Mouse (Mus musculus) MEL (cell line): ENCODE data around the gene Pxylp1. TPM values are rescaled to one million over a fixed set of nuclear protein-coding genes. Genes with fewer than 3 reads are reported as not detected.

Experiments
- DNase-seq: peaks from one replicate; pipeline ENCODE4 v3.0.0; 2011; ENCODE audit warnings: low read depth, low spot score
- H3K27ac ChIP-seq: 2 replicates; pipeline ENCODE4 v1.5.1; 2012; ENCODE audit warnings: low read depth, mild to moderate bottlenecking, control low read depth, low read length, moderate library complexity; ENCODE audit not compliant: control insufficient read depth
- H3K27me3 ChIP-seq, 2 experiments: fragments of 150-350 bp in 1 of 2; sonication (generic) in 1 of 2; 2 replicates each; pipeline ENCODE4 v1.6.1; 2012; ENCODE audit warnings: low read length in 2 of 2, mild to moderate bottlenecking in 2 of 2, improper control_type of control experiment in 1 of 2, moderate library complexity in 1 of 2; ENCODE audit not compliant: insufficient read depth in 2 of 2, control insufficient read depth in 1 of 2
- H3K36me3 ChIP-seq, 2 experiments: 2 replicates each; pipeline ENCODE4 v1.6.1; 2012 to 2014; ENCODE audit warnings: low read length in 2 of 2, improper control_type of control experiment in 1 of 2, inconsistent platforms in 1 of 2, mild to moderate bottlenecking in 1 of 2; ENCODE audit not compliant: insufficient read depth in 2 of 2, control insufficient read depth in 1 of 2
- H3K4me1 ChIP-seq, 2 experiments: fragments of 150-350 bp in 1 of 2; sonication (generic) in 1 of 2; 2 replicates each; pipeline ENCODE4 v1.6.1; 2012; ENCODE audit warnings: low read length in 2 of 2, improper control_type of control experiment in 1 of 2, mild to moderate bottlenecking in 1 of 2; ENCODE audit not compliant: insufficient read depth in 2 of 2, control insufficient read depth in 1 of 2
- H3K4me3 ChIP-seq, 2 experiments: fragments of 150-350 bp in 1 of 2; sonication (generic) in 1 of 2; 2 replicates each; pipeline ENCODE4 v1.5.1; 2012; ENCODE audit warnings: low read depth in 2 of 2, low read length in 2 of 2, mild to moderate bottlenecking in 2 of 2, moderate library complexity in 2 of 2, control low read depth in 1 of 2, improper control_type of control experiment in 1 of 2; ENCODE audit not compliant: control insufficient read depth in 1 of 2, insufficient read depth in 1 of 2
- H3K79me2 ChIP-seq: 2 replicates; pipeline ENCODE4 v1.6.1; 2012; ENCODE audit warnings: mild to moderate bottlenecking, low read length, moderate library complexity; ENCODE audit not compliant: control insufficient read depth, poor library complexity, insufficient read depth
- H3K9ac ChIP-seq: 2 replicates; pipeline ENCODE4 v1.6.1; 2012; ENCODE audit warnings: low read depth, mild to moderate bottlenecking, control low read depth, low read length, moderate library complexity; ENCODE audit not compliant: control insufficient read depth, poor library complexity, severe bottlenecking
- H3K9me3 ChIP-seq: fragments of 150-350 bp; sonication (generic); replicated peaks from 2 replicates; pipeline ENCODE4 v1.6.1; 2012; ENCODE audit warnings: mild to moderate bottlenecking, low read length, improper control_type of control experiment, moderate library complexity; ENCODE audit not compliant: insufficient read depth
- CHD1 ChIP-seq: IDR thresholded peaks from 2 replicates; pipeline ENCODE4 v1.6.1; 2012; ENCODE audit warnings: low read depth, mild to moderate bottlenecking, inconsistent platforms, low read length, improper control_type of control experiment
- CHD2 ChIP-seq: IDR thresholded peaks from 2 replicates; pipeline ENCODE4 v1.6.1; 2011; ENCODE audit warnings: low read length, improper control_type of control experiment
- CTCF ChIP-seq, 3 experiments: IDR thresholded peaks in 2 of 3; conservative IDR thresholded peaks in 1 of 3; 2 replicates each; pipeline ENCODE4 v1.5.1; 2011 to 2012; ENCODE audit warnings: low read length in 3 of 3, low read depth in 2 of 3, mild to moderate bottlenecking in 2 of 3, improper control_type of control experiment in 1 of 3, inconsistent platforms in 1 of 3, mixed read lengths in 1 of 3, moderate library complexity in 1 of 3; ENCODE audit not compliant: control insufficient read depth in 1 of 3, insufficient read depth in 1 of 3, poor library complexity in 1 of 3, severe bottlenecking in 1 of 3
- E2F4 ChIP-seq: IDR thresholded peaks from 2 replicates; pipeline ENCODE4 v1.6.1; 2011; ENCODE audit warnings: low read depth, low read length, improper control_type of control experiment, borderline replicate concordance
- ELF1 ChIP-seq: IDR thresholded peaks from 2 replicates; pipeline ENCODE4 v1.6.1; 2014; ENCODE audit warnings: low read depth, mild to moderate bottlenecking, inconsistent platforms, low read length, improper control_type of control experiment, moderate library complexity
- EP300 ChIP-seq, 2 experiments: IDR thresholded peaks; 2 replicates each; pipeline ENCODE4 v1.6.1; 2011; ENCODE audit warnings: improper control_type of control experiment in 2 of 2, low read length in 2 of 2, low read depth in 1 of 2, mild to moderate bottlenecking in 1 of 2
- GATA1 ChIP-seq: IDR thresholded peaks from 2 replicates; pipeline ENCODE4 v1.6.1; 2011; ENCODE audit warnings: low read depth, low read length, improper control_type of control experiment
- HCFC1 ChIP-seq: IDR thresholded peaks from 2 replicates; pipeline ENCODE4 v1.6.1; 2012; ENCODE audit warnings: low read depth, mild to moderate bottlenecking, inconsistent platforms, low read length, improper control_type of control experiment, moderate library complexity
- JUND ChIP-seq: IDR thresholded peaks from 2 replicates; pipeline ENCODE4 v1.6.1; 2011; ENCODE audit warnings: low read depth, mild to moderate bottlenecking, improper control_type of control experiment, low read length
- KAT2A ChIP-seq: conservative IDR thresholded peaks from 2 replicates; pipeline ENCODE4 v1.6.1; 2012; ENCODE audit warnings: low read depth, low read length, improper control_type of control experiment, inconsistent platforms
- MAFK ChIP-seq: IDR thresholded peaks from 2 replicates; pipeline ENCODE4 v1.6.1; 2011; ENCODE audit warnings: low read depth, mild to moderate bottlenecking, low read length, improper control_type of control experiment, borderline replicate concordance
- MAZ ChIP-seq: IDR thresholded peaks from 2 replicates; pipeline ENCODE4 v1.6.1; 2012; ENCODE audit warnings: low read depth, mild to moderate bottlenecking, inconsistent platforms, low read length, improper control_type of control experiment
- MEF2A ChIP-seq: IDR thresholded peaks from 2 replicates; pipeline ENCODE4 v1.6.1; 2014; ENCODE audit warnings: low read depth, mild to moderate bottlenecking, inconsistent platforms, low read length, improper control_type of control experiment; ENCODE audit not compliant: poor library complexity, insufficient replicate concordance, severe bottlenecking; ENCODE audit errors: extremely low read depth
- MXI1 ChIP-seq: IDR thresholded peaks from 2 replicates; pipeline ENCODE4 v1.6.1; 2011; ENCODE audit warnings: mild to moderate bottlenecking, low read depth, low read length, improper control_type of control experiment
- NRF1 ChIP-seq: IDR thresholded peaks from 2 replicates; pipeline ENCODE4 v1.6.1; 2014; ENCODE audit warnings: low read depth, mild to moderate bottlenecking, inconsistent platforms, low read length, improper control_type of control experiment, moderate library complexity; ENCODE audit not compliant: poor library complexity, insufficient read depth, severe bottlenecking
- POLR2A ChIP-seq, 2 experiments: IDR thresholded peaks; 2 replicates each; pipeline ENCODE4 v1.6.1; 2011 to 2012; ENCODE audit warnings: low read length in 2 of 2, mild to moderate bottlenecking in 2 of 2, control low read depth in 1 of 2, improper control_type of control experiment in 1 of 2, low read depth in 1 of 2, moderate library complexity in 1 of 2; ENCODE audit not compliant: control insufficient read depth in 1 of 2, insufficient read depth in 1 of 2, poor library complexity in 1 of 2
- POLR2AphosphoS5 ChIP-seq: IDR thresholded peaks from 2 replicates; pipeline ENCODE4 v1.6.1; 2012; ENCODE audit warnings: low read depth, borderline replicate concordance, mild to moderate bottlenecking, inconsistent platforms, low read length, moderate library complexity, mixed read lengths
- RAD21 ChIP-seq: IDR thresholded peaks from 2 replicates; pipeline ENCODE4 v1.6.1; 2011; ENCODE audit warnings: mild to moderate bottlenecking, low read depth, low read length, improper control_type of control experiment
- SIN3A ChIP-seq: IDR thresholded peaks from 2 replicates; pipeline ENCODE4 v1.6.1; 2012; ENCODE audit warnings: low read length, improper control_type of control experiment, inconsistent platforms
- TBP ChIP-seq: IDR thresholded peaks from 2 replicates; pipeline ENCODE4 v1.8.0; 2011; ENCODE audit warnings: low read depth, low read length, improper control_type of control experiment
- ZC3H11A ChIP-seq: IDR thresholded peaks from 2 replicates; pipeline ENCODE4 v1.6.1; 2012; ENCODE audit warnings: low read depth, mild to moderate bottlenecking, inconsistent platforms, low read length, improper control_type of control experiment
- polyA plus RNA-seq, 2 experiments: library from polyadenylated mRNA; stranded (reverse) in 1 of 2; unstranded in 1 of 2; fragments of >175 nt in 1 of 2; fragments of >200 nt in 1 of 2; gene quantifications; 2 replicates each; pipeline versions ENCODE4 v1.2.1 to v1.2.4; 2012; ENCODE audit warnings: low replicate concordance in 2 of 2, low read depth in 1 of 2; ENCODE audit not compliant: insufficient read length in 2 of 2, insufficient read depth in 1 of 2, missing spikeins in 1 of 2
- total RNA-seq: library from RNA; depleted of rRNA; stranded (reverse); fragments of 300-350 nt; gene quantifications from 2 replicates; pipeline ENCODE4 v1.2.3, GENCODE M21; 2012

Gene Pxylp1
- total and polyA plus RNA-seq, 3 experiments, result 5.7 to 9.9 TPM; not detected in 1

GRCm38 (mm10) chr9:96899004-96899403, 6.5 kb upstream of the Pxylp1 start:
- Histone ChIP-seq H3K9me3 (no peaks in the 10 kb centered on the region), H3K79me2 (no peaks in the 10 kb centered on the region), H3K9ac (no peak overlapping the region), H3K4me3 (no peak overlapping the region), H3K4me1 (no peaks in the 10 kb centered on the region), H3K27ac (no peak overlapping the region), H3K36me3 (no peaks in the 10 kb centered on the region), H3K27me3 (no peaks in the 10 kb centered on the region)
- TF ChIP-seq CHD1 (no peak), RAD21 (no peak), CHD2 (no peak), MXI1 (no peak), E2F4 (no peak), HCFC1 (no peak), MEF2A (no peak), EP300 (IDR thresholded peaks at IDR 0.05; ENCODE audit: low read depth in 1 of 2, low read length in 2 of 2) (no peak), POLR2AphosphoS5 (no peak), POLR2A (IDR thresholded peaks at IDR 0.05; ENCODE audit: control insufficient read depth in 1 of 2, insufficient read depth in 1 of 2, low read depth in 1 of 2, low read length in 2 of 2, poor library complexity in 1 of 2) (no peak), SIN3A (no peak), MAZ (no peak), JUND (no peak)
- no peak for DNase-seq

GRCm38 (mm10) chr9:96896690-96897089, 4.2 kb upstream of the Pxylp1 start:
- no peaks in the 10 kb centered on the region for H3K9me3 ChIP-seq

GRCm38 (mm10) chr9:96893582-96893981, 1.1 kb upstream of the Pxylp1 start:
- no peaks in the 10 kb centered on the region; the same call in 1 of the 2 replicates for H3K79me2 ChIP-seq
- no peak for TF ChIP-seq ZC3H11A
- TF ChIP-seq MAFK, result no peak
- TF ChIP-seq ELF1, result no peak
- no peak for TF ChIP-seq E2F4
- TF ChIP-seq TBP, result no peak
- no peak for TF ChIP-seq MAZ
- no peak for TF ChIP-seq GATA1
- no peak for TF ChIP-seq CTCF (IDR thresholded peaks at IDR 0.05 in 2 of 3, conservative IDR thresholded peaks at IDR 0.05 in 1 of 3; ENCODE audit: control insufficient read depth in 1 of 3, insufficient read depth in 1 of 3, low read depth in 2 of 3, low read length in 3 of 3, poor library complexity in 1 of 3, severe bottlenecking in 1 of 3)
- TF ChIP-seq KAT2A, result no peak
- TF ChIP-seq CHD1, result no peak
- no peak for TF ChIP-seq EP300 (IDR thresholded peaks at IDR 0.05; ENCODE audit: low read depth in 1 of 2, low read length in 2 of 2)
- no peak overlapping the region for H3K4me3 ChIP-seq
- no peak overlapping the region for H3K9ac ChIP-seq
- no peaks in the 10 kb centered on the region for H3K9me3 ChIP-seq
- no peaks in the 10 kb centered on the region for H3K4me1 ChIP-seq
- H3K27ac ChIP-seq, result no peak overlapping the region
- no peak for DNase-seq
- no peaks in the 10 kb centered on the region for H3K36me3 ChIP-seq
- H3K27me3 ChIP-seq, result no peaks in the 10 kb centered on the region; a peak in 1 of 4 replicates

More at GRCm38 (mm10) chr9:96896690-96897089, 4.2 kb upstream of the Pxylp1 start:
- no peak for DNase-seq
- no peak for TF ChIP-seq NRF1
- TF ChIP-seq, all 39 proteins: peak for 0
- H3K27ac ChIP-seq, result no peak overlapping the region
- no peaks in the 10 kb centered on the region; a peak in 1 of 4 replicates for H3K27me3 ChIP-seq
- no peaks in the 10 kb centered on the region for H3K4me1 ChIP-seq
- H3K79me2 ChIP-seq, result no peaks in the 10 kb centered on the region
- H3K9ac ChIP-seq, result no peak overlapping the region
- H3K36me3 ChIP-seq, result no peaks in the 10 kb centered on the region
- H3K4me3 ChIP-seq, result no peak overlapping the region
